Mouse (Mus musculus) kidney, postnatal 0 days (tissue): Measurements from ENCODE around the gene Sfxn5. TPM values are rescaled to one million over a fixed set of nuclear protein-coding genes. Genes with fewer than 3 reads are reported as not detected.

Source experiments
- ATAC-seq: fragments of 200-750 bp; cut with Nextera tagmentation; replicated peaks from 2 replicates; pipeline ENCODE4 v1.8.0; 2017; ENCODE audit warnings: low read depth, moderate number of reproducible peaks, moderate TSS enrichment, moderate library complexity; ENCODE audit not compliant: low FRiP score
- DNase-seq: peaks from one replicate; pipeline ENCODE4 v3.0.0-alpha.2; 2016; ENCODE audit warnings: low spot score
- H3K27ac ChIP-seq: fragments of 300-500 bp; sonication (generic); 2 replicates; pipeline ENCODE4 v1.5.1; 2014; ENCODE audit warnings: mild to moderate bottlenecking
- H3K27me3 ChIP-seq: fragments of 300-500 bp; sonication (generic); 2 replicates; pipeline ENCODE4 v1.6.1; 2014; ENCODE audit warnings: low read length, mixed read lengths; ENCODE audit not compliant: insufficient read depth
- H3K36me3 ChIP-seq: fragments of 300-500 bp; sonication (generic); 2 replicates; pipeline ENCODE4 v1.6.1; 2014; ENCODE audit warnings: low read length, mixed read lengths; ENCODE audit not compliant: insufficient read depth
- H3K4me1 ChIP-seq: fragments of 300-500 bp; sonication (generic); replicated peaks from 2 replicates; pipeline ENCODE4 v1.6.1; 2014; ENCODE audit warnings: antibody characterized with exemption, low read length, mixed read lengths; ENCODE audit not compliant: insufficient read depth
- H3K4me2 ChIP-seq: fragments of 300-500 bp; sonication (generic); 2 replicates; pipeline ENCODE4 v1.6.1; 2014; ENCODE audit warnings: mild to moderate bottlenecking, low read length, moderate library complexity, mixed read lengths
- H3K4me3 ChIP-seq: fragments of 300-500 bp; sonication (generic); replicated peaks from 2 replicates; pipeline ENCODE4 v1.5.1; 2014; ENCODE audit warnings: low read depth, low read length
- H3K9ac ChIP-seq: fragments of 300-500 bp; sonication (generic); 2 replicates; pipeline ENCODE4 v1.6.1; 2014; ENCODE audit warnings: low read depth, low read length
- H3K9me3 ChIP-seq: fragments of 300-500 bp; sonication (generic); replicated peaks from 2 replicates; pipeline ENCODE4 v1.6.1; 2016; ENCODE audit warnings: low read length, inconsistent platforms, mixed read lengths
- CTCF ChIP-seq: IDR thresholded peaks from 2 replicates; pipeline ENCODE4 v1.5.1; 2016; ENCODE audit warnings: antibody characterized with exemption, low read depth, mild to moderate bottlenecking, moderate library complexity
- WGBS: fragments of 180-500 bp; shearing (Covaris S2); extraction: QIAGEN DNeasy Blood & Tissue Kit; methylation state at CpG from one replicate; pipeline ENCODE4 v1.1.7; 2014; 5-methylcytosine and 5-hydroxymethylcytosine counted together
- polyA plus RNA-seq: library from polyadenylated mRNA; unstranded; fragments of >200 nt; fragmentation: Nextera tagmentation; extraction: Ambion mirVana; gene quantifications from 2 replicates; pipeline ENCODE4 v1.2.1, GENCODE M21; 2015

Sfxn5 gene
- polyA plus RNA-seq, 1 experiment from 2014 or later, result 15.7 TPM

GRCm38 (mm10) chr6:85234796-85235195 is 98.4 kb downstream of the Sfxn5 start:
- 55% methylated on average over 5 of the region's 5 CpGs for WGBS

DNA sequence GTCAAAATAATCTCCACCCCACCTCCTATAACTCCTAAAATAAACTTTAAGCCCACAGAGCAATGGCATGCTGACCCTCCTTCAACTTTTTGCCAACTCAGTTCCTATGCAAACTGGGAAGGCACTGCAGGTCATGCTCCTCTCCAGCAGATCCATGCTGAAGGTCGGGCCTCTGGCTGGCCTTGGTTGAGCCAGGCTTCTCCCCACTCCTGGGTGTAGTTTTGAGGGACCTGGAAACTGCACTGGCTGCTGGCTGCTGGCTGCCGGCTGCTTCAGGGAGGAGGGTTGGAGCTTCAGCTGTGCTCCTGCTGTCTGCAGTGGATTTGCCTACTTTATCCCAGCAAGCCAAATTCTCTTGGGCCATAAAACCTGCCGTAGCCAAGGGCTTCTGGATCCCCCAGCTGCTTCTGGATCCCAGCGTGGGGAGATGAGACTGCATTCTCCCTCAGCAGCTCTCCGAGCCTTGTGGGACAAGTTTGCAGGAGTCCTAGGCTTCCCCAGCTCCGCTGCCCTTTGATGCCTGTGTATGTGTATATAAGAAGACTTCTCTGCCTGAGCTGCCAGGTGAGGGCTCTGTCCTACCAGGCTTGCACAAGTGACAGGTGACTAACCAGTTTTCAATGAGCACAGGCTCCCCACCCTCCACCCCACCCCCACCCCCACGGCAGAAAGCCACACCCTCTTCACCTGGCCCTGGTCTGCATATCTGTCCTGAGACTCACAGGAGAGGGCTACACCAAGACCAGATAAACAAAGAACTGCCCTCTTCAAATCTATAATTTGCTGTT is 100.2 kb downstream of the Sfxn5 start:
- Histone ChIP-seq H3K9ac (no peak overlapping the region), H3K4me3 (no peak overlapping the region), H3K27ac (no peak overlapping the region), H3K27me3 (no peaks in the 10 kb centered on the region), H3K9me3 (no peaks in the 10 kb centered on the region), H3K4me2 (no peak overlapping the region), H3K36me3 (no peaks in the 10 kb centered on the region), H3K4me1 (peaks cover 16% of the 10 kb centered on the region)
- ATAC-seq (no peak), DNase-seq (no peak)
- 26% methylated on average over 7 of the region's 7 CpGs for WGBS
- TF ChIP-seq CTCF, result no peak

More at GRCm38 (mm10) chr6:85234796-85235195, 98.4 kb downstream of the Sfxn5 start:
- Histone ChIP-seq H3K9ac (no peak overlapping the region), H3K36me3 (no peaks in the 10 kb centered on the region), H3K9me3 (no peaks in the 10 kb centered on the region), H3K27ac (no peak overlapping the region), H3K4me2 (no peak overlapping the region), H3K4me3 (no peak overlapping the region), H3K27me3 (no peaks in the 10 kb centered on the region), H3K4me1 (peaks cover 16% of the 10 kb centered on the region)
- ATAC-seq, result no peak
- DNase-seq, result no peak
- TF ChIP-seq CTCF, result no peak

- no peak for TF ChIP-seq CTCF
- Histone ChIP-seq H3K4me2 (no peak overlapping the region), H3K27ac (no peak overlapping the region), H3K27me3 (no peaks in the 10 kb centered on the region), H3K4me1 (peaks cover 16% of the 10 kb centered on the region), H3K9me3 (no peaks in the 10 kb centered on the region), H3K36me3 (no peaks in the 10 kb centered on the region), H3K9ac (0 out of 2 replicates have a peak overlapping the region, but pooled peaks have one; percentile 8), H3K4me3 (no peak overlapping the region)
- 31% methylated on average over 4 of the region's 4 CpGs for WGBS
- peak; percentile 42; the same call in 1 of the 2 replicates for ATAC-seq
- peak; percentile 67 for DNase-seq
These were observed 101.2 kb downstream of the Sfxn5 start for GRCm38 (mm10) chr6:85232045-85232444.

DNA sequence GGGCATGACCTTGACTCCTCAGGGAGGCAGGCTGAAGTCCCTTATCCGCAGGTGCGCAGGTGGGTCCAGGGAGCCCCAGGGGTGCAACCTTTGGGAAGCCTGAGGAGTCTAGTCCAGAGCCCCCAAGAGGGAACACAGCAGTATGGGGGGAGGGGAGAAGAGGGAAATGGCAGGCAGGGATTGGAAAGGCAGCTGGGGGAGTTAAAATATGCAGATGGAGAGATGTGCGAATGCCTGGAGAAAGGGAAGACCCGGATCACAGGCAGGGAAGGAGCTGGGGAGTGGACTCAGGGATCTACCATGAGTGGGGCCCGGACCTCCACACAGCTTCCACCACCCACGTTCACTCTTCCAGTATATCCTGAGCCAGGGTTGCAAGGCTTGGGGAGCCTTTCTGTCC is 101.8 kb downstream of the Sfxn5 start:
- ATAC-seq, result no peak
- Histone ChIP-seq H3K4me1 (peaks cover 16% of the 10 kb centered on the region), H3K4me2 (no peak overlapping the region), H3K9me3 (no peaks in the 10 kb centered on the region), H3K4me3 (no peak overlapping the region), H3K36me3 (no peaks in the 10 kb centered on the region), H3K27me3 (no peaks in the 10 kb centered on the region), H3K9ac (no peak overlapping the region), H3K27ac (no peak overlapping the region)
- no peak for TF ChIP-seq CTCF
- DNase-seq, result peak; percentile 60
- WGBS, result 28% methylated on average over 6 of the region's 6 CpGs

GRCm38 (mm10) chr6:85230762-85231161 is 102.5 kb downstream of the Sfxn5 start:
- Histone ChIP-seq H3K4me1 (peaks cover 16% of the 10 kb centered on the region), H3K36me3 (no peaks in the 10 kb centered on the region), H3K9me3 (no peaks in the 10 kb centered on the region), H3K9ac (no peak overlapping the region), H3K27ac (no peak overlapping the region), H3K4me3 (no peak overlapping the region), H3K27me3 (no peaks in the 10 kb centered on the region), H3K4me2 (no peak overlapping the region)
- TF ChIP-seq CTCF, result no peak
- DNase-seq, result no peak
- ATAC-seq, result no peak
- WGBS, result 69% methylated on average over 3 of the region's 3 CpGs

DNA sequence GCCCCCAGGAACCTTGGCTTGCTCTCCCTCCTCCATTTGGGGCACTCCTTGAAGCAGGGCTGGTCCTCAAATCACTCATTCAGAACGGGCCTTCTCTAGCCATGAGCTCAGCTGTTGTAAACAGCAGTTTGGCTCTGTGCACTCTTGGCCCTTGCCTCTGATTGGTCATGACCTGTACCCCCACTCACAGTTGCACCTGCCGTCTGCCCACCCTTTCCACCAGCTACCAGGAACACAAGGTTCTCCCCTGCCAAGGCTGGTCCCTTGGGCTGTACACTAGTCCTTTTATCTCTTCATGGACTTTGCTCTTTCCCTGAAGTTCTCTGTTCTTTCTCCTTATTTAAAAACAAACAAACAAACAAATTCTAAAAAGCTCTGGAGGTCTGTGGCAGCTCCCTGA is 105.7 kb downstream of the Sfxn5 start:
- Histone ChIP-seq H3K4me1 (peaks cover 15% of the 10 kb centered on the region), H3K9me3 (no peaks in the 10 kb centered on the region), H3K36me3 (no peaks in the 10 kb centered on the region), H3K9ac (no peak overlapping the region), H3K27me3 (no peaks in the 10 kb centered on the region), H3K4me3 (no peak overlapping the region), H3K27ac (no peak overlapping the region), H3K4me2 (no peak overlapping the region)
- 42% methylated on average over 2 of the region's 2 CpGs for WGBS
- DNase-seq, result no peak
- TF ChIP-seq CTCF, result no peak
- ATAC-seq, result no peak
